8 mouse cellular contexts compared by ENCODE assay signal in genomic region chr2:127854332-127854991, GRCm38 (mm10). TPM values are rescaled to one million over a fixed set of nuclear protein-coding genes. Genes with fewer than 3 reads are reported as not detected.
DNase-seq lines count a peak whose midpoint lies in the region; ATAC-seq and TF ChIP-seq lines count a peak whose summit lies in the region.

No protein-coding gene starts in this region.

- no peak overlapping the region for H3K4me2 ChIP-seq in forebrain, postnatal 0 days (ENCODE audit: low read depth)

- peak; percentile 91 for DNase-seq in 3134 (ENCODE audit: extremely low read depth, insufficient read length, low spot score)
- DNase-seq in adrenal gland, adult (ENCODE audit: inconsistent age in 2 of 2, low spot score in 1 of 2): peak; percentile 38 to 73
- peak; percentile 58 for DNase-seq in forebrain, postnatal 0 days
- DNase-seq in heart, postnatal 14 days: peak; percentile 91 to 95
- DNase-seq in layer of hippocampus, postnatal 25 days (ENCODE audit: extremely low spot score in 1 of 2, low spot score in 1 of 2): peak; percentile 9 to 21
- DNase-seq in ovary, adult 18-20 months (ENCODE audit: low spot score): peak; percentile 8
- no peak for DNase-seq in thymus, postnatal 36 days

- WGBS in forebrain, postnatal 0 days: 55% methylated on average over 4 of the region's 4 CpGs

- peak; percentile 86 for ATAC-seq in forebrain, postnatal 0 days
- ATAC-seq in inflammation-experienced regulatory T-cells, adult 6 months: no peak

- H3K9me3 ChIP-seq in forebrain, postnatal 0 days (ENCODE audit: low read length): no peaks in the 10 kb centered on the region

- no peaks in the 10 kb centered on the region for H3K4me1 ChIP-seq in forebrain, postnatal 0 days (ENCODE audit: insufficient read depth)

- no peak overlapping the region for H3K27ac ChIP-seq in forebrain, postnatal 0 days (ENCODE audit: low read depth, low read length)

- TF ChIP-seq CTCF in forebrain, postnatal 0 days (IDR thresholded peaks at IDR 0.05; ENCODE audit: low read depth): no peak

- H3K27me3 ChIP-seq in forebrain, postnatal 0 days (ENCODE audit: insufficient read depth, low read length): no peaks in the 10 kb centered on the region

- H3K4me3 ChIP-seq in forebrain, postnatal 0 days (ENCODE audit: low read depth, low read length): no peak overlapping the region

- no peaks in the 10 kb centered on the region for H3K36me3 ChIP-seq in forebrain, postnatal 0 days (ENCODE audit: insufficient read depth)

- intact Hi-C loops in heart, postnatal 14 days (cut with DNase I): no loop called here

- H3K9ac ChIP-seq in forebrain, postnatal 0 days: no peak overlapping the region

RNA-seq across cellular contexts. Expression of gene Acoxl, which starts 15.8 kb away (rescaled TPM):
- not detected in 2 replicates for total RNA-seq in forebrain, postnatal 0 days (2014; rRNA removed)
- 0.10 and 0.14 TPM in 2 replicates for polyA plus RNA-seq in forebrain, postnatal 0 days (2015; fragmentation: Nextera tagmentation; extraction: Ambion mirVana)
- total RNA-seq in heart, postnatal 14 days (2021): not detected
- total RNA-seq in layer of hippocampus, postnatal 25 days (2021): not detected
- under 1 TPM in 1 of 3 experiments, not detected in 2; 0.72 TPM for polyA plus RNA-seq in inflammation-experienced regulatory T-cells, adult 6 months (2017; shearing (Covaris generic))

RNA-seq across cellular contexts. Expression of gene Bub1, which starts 22.8 kb away (rescaled TPM):
- total RNA-seq in forebrain, postnatal 0 days (2014; rRNA removed): 3.9 and 5.2 TPM in 2 replicates
- polyA plus RNA-seq in forebrain, postnatal 0 days (2015; fragmentation: Nextera tagmentation; extraction: Ambion mirVana): 3.3 and 3.7 TPM in 2 replicates
- 1 to 10 TPM; 2.1 to 2.4 TPM for total RNA-seq in heart, postnatal 14 days (2021)
- total RNA-seq in layer of hippocampus, postnatal 25 days (2021): 1 to 10 TPM in 1 of 2 experiments, under 1 TPM in 1; 0.54 to 1.1 TPM
- polyA plus RNA-seq in inflammation-experienced regulatory T-cells, adult 6 months (2017; shearing (Covaris generic)): 10 to 100 TPM in 1 of 3 experiments, 1 to 10 TPM in 2; 1.6 to 16.2 (median 2.3) TPM

Comparison
In these comparisons a context has a peak if more than half of its experiments do, and no peak if none do; other contexts are left out.
1. DNase-seq: peak in 3134 (single experiment), adrenal gland, adult (2 of 2), forebrain, postnatal 0 days (single experiment), heart, postnatal 14 days (2 of 2), layer of hippocampus, postnatal 25 days (2 of 2) and ovary, adult 18-20 months (single experiment); none in thymus, postnatal 36 days (0 of 2).